Mouse (Mus musculus) lung, embryonic 14.5 days (tissue): ENCODE data around the gene Mdp1. TPM values are rescaled to one million over a fixed set of nuclear protein-coding genes. Genes with fewer than 3 reads are reported as not detected.

ENCODE experiments used
- ATAC-seq: fragments of 200-750 bp; cut with Nextera tagmentation; 2 replicates; pipeline ENCODE4 v1.8.0; 2017; ENCODE audit warnings: mild to moderate bottlenecking, moderate TSS enrichment, moderate library complexity; ENCODE audit not compliant: insufficient read depth
- DNase-seq: peaks from one replicate; pipeline ENCODE4 v3.0.0-alpha.2; 2015
- H3K27ac ChIP-seq: fragments of 300-500 bp; sonication (generic); 2 replicates; pipeline ENCODE4 v1.5.1; 2014; ENCODE audit warnings: low read depth, mild to moderate bottlenecking, moderate library complexity
- H3K27me3 ChIP-seq: fragments of 300-500 bp; sonication (generic); 2 replicates; pipeline ENCODE4 v1.6.1; 2014; ENCODE audit warnings: low read length, control low read depth; ENCODE audit not compliant: insufficient read depth
- H3K36me3 ChIP-seq: fragments of 300-500 bp; sonication (generic); 2 replicates; pipeline ENCODE4 v1.6.1; 2014; ENCODE audit warnings: control low read depth; ENCODE audit not compliant: insufficient read depth
- H3K4me1 ChIP-seq: fragments of 300-500 bp; sonication (generic); 2 replicates; pipeline ENCODE4 v1.6.1; 2014; ENCODE audit warnings: antibody characterized with exemption, control low read depth; ENCODE audit not compliant: insufficient read depth
- H3K4me2 ChIP-seq: fragments of 300-500 bp; sonication (generic); 2 replicates; pipeline ENCODE4 v1.6.1; 2014; ENCODE audit warnings: mild to moderate bottlenecking
- H3K4me3 ChIP-seq: fragments of 300-500 bp; sonication (generic); 2 replicates; pipeline ENCODE4 v1.5.1; 2014; ENCODE audit warnings: low read depth, low read length
- H3K9ac ChIP-seq: fragments of 300-500 bp; sonication (generic); 2 replicates; pipeline ENCODE4 v1.6.1; 2014
- H3K9me3 ChIP-seq: fragments of 300-500 bp; sonication (generic); 2 replicates; pipeline ENCODE4 v1.6.1; 2016; ENCODE audit warnings: low read depth, low read length, control low read depth
- CTCF ChIP-seq: IDR thresholded peaks from 2 replicates; pipeline ENCODE4 v1.5.1; 2016; ENCODE audit warnings: antibody characterized with exemption, low read depth
- WGBS: fragments of 180-500 bp; shearing (Covaris S2); extraction: QIAGEN DNeasy Blood & Tissue Kit; methylation state at CpG from one replicate; pipeline ENCODE4 v1.1.7; 2014; 5-methylcytosine and 5-hydroxymethylcytosine counted together
- polyA plus RNA-seq: library from polyadenylated mRNA; unstranded; fragments of >200 nt; fragmentation: Nextera tagmentation; extraction: Ambion mirVana; gene quantifications from 2 replicates; pipeline ENCODE4 v1.2.1, GENCODE M21; 2014

Gene Mdp1
- polyA plus RNA-seq, 1 experiment from 2014 or later, result 52.0 TPM

DNA sequence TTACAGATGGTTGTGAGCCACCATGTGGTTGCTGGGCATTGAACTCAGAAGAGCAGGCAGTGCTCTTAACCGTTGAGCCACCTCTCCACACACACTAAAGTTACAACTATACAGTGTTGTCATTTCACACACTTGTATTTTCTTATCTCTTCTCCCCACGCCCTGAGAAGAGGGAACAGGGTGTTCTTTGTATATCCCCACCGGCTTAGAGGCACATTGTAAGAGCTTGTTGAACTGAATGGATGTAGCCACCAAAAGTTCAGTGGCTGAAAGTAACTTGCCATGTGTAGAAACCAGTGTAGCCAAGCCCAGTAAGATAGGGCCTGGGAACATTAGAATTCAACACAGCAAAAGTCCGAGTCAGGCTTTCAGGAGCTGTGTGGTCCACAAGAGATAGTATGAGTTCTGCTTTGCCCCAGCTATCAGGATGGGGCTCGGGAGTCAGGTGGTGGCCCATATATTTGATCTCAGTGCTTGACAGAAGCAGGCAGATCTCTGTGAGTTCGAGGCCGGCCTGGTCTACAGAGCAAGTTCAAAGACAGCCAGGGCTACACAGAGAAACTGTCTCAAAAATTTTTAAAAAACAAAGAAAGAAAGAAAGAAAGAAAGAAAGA is 45.6 kb downstream of the Mdp1 start:
- Histone ChIP-seq H3K4me3 (no peak overlapping the region), H3K36me3 (no peaks in the 10 kb centered on the region), H3K27me3 (no peaks in the 10 kb centered on the region), H3K4me2 (no peak overlapping the region), H3K9me3 (no peaks in the 10 kb centered on the region), H3K9ac (no peak overlapping the region), H3K27ac (no peak overlapping the region), H3K4me1 (no peaks in the 10 kb centered on the region)
- WGBS, result 66% methylated on average over 7 of the region's 7 CpGs
- ATAC-seq (no peak), DNase-seq (no peak)
- no peak for TF ChIP-seq CTCF

DNA sequence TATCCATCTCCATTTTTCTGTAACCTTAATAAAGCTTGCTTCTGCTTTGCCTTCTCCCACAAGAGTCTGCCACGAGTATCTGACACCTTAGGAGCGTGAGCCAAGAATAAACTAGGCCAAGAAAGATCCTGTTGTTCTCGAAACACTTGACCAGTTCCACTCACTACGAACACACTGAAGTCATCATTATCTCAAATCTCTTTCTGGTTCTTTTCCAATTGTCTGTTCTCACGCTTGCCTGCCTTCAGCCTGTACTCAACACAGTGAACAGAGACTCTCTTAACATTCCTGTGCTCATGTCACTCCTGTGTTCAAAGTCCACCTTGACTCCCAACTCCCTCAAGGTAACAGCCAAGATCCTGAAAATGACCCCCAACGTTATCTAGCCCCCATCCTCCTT is 47.0 kb downstream of the Mdp1 start:
- DNase-seq, result no peak
- Histone ChIP-seq H3K27ac (no peak overlapping the region), H3K4me1 (no peaks in the 10 kb centered on the region), H3K4me2 (no peak overlapping the region), H3K9me3 (no peaks in the 10 kb centered on the region), H3K36me3 (peaks cover 10% of the 10 kb centered on the region), H3K4me3 (no peak overlapping the region), H3K9ac (no peak overlapping the region), H3K27me3 (no peaks in the 10 kb centered on the region)
- 60% methylated on average over 6 of the region's 6 CpGs for WGBS
- TF ChIP-seq CTCF, result no peak
- ATAC-seq, result no peak

DNA sequence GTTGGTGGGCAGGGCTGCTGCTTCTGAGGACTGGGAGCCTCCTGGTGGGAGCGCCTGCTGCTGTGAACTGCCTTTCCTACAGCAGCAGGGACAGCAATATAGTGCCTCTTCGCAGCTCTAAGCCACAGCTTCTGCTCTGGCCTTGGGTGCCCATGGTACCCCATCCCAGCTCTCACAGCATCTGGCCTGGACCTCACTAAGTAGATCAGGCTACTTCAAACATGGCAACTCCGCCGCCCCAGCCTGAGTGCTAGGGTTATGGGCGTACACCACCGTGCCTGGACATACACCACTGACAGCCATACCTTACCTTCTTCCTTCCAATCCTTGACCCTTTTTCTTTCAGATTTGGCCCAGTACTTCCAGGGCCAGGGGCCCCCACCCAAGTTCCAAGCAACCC is 52.0 kb downstream of the Mdp1 start:
- Histone ChIP-seq H3K4me3 (no peak overlapping the region), H3K27me3 (no peaks in the 10 kb centered on the region), H3K4me2 (no peak overlapping the region), H3K9ac (no peak overlapping the region), H3K27ac (no peak overlapping the region), H3K36me3 (peaks cover 40% of the 10 kb centered on the region), H3K9me3 (no peaks in the 10 kb centered on the region), H3K4me1 (0 out of 2 replicates have a peak, but pooled peaks cover 4% of the 10 kb centered on the region)
- ATAC-seq (no peak), DNase-seq (no peak)
- 93% methylated on average over 6 of the region's 6 CpGs for WGBS
- no peak for TF ChIP-seq CTCF

Other genes with a start within 250 kb of the Mdp1 start
- gene Dhrs4, start 181.8 kb downstream of the Mdp1 start, polyA plus RNA-seq, result 66.6 and 68.6 TPM in 2 replicates
- gene Carmil3, start 169.9 kb downstream of the Mdp1 start, polyA plus RNA-seq, result 2.8 and 3.1 TPM in 2 replicates
- 0.15 and 0.25 TPM in 2 replicates for gene Cpne6, start 150.1 kb downstream of the Mdp1 start, polyA plus RNA-seq
- gene Nrl, start 135.5 kb downstream of the Mdp1 start, polyA plus RNA-seq, result not detected in 2 replicates
- 52.1 and 55.4 TPM in 2 replicates for gene Pck2, start 120.2 kb downstream of the Mdp1 start, polyA plus RNA-seq
- gene Dcaf11, start 100.5 kb downstream of the Mdp1 start, polyA plus RNA-seq, result 53.9 and 62.3 TPM in 2 replicates
- 1.2 and 1.6 TPM in 2 replicates for gene A730061H03Rik, start 100.1 kb downstream of the Mdp1 start, polyA plus RNA-seq
- 0.76 and 1.7 TPM in 2 replicates for gene Fitm1, start 84.9 kb downstream of the Mdp1 start, polyA plus RNA-seq
- 139 and 142 TPM in 2 replicates for gene Psme1, start 82.4 kb downstream of the Mdp1 start, polyA plus RNA-seq
- 2.1 and 2.4 TPM in 2 replicates for gene Emc9, start 75.2 kb downstream of the Mdp1 start, polyA plus RNA-seq
- gene Psme2, start 69.4 kb downstream of the Mdp1 start, polyA plus RNA-seq, result 228 and 242 TPM in 2 replicates
- gene Rnf31, start 68.8 kb downstream of the Mdp1 start, polyA plus RNA-seq, result 14.4 and 16.9 TPM in 2 replicates
- gene Irf9, start 56.9 kb downstream of the Mdp1 start, polyA plus RNA-seq, result 8.9 and 9.0 TPM in 2 replicates
- 8.5 and 14.2 TPM in 2 replicates for gene Rec8, start 42.5 kb downstream of the Mdp1 start, polyA plus RNA-seq
- gene Ipo4, start 24.6 kb downstream of the Mdp1 start, polyA plus RNA-seq, result 97.5 and 115 TPM in 2 replicates
- gene Gm49378, start 22.6 kb downstream of the Mdp1 start, polyA plus RNA-seq, result 2.1 TPM in 2 replicates
- gene Tm9sf1, start 16.7 kb downstream of the Mdp1 start, polyA plus RNA-seq, result 111 and 122 TPM in 2 replicates
- gene Tssk4, start 10.3 kb downstream of the Mdp1 start, polyA plus RNA-seq, result 0.89 and 1.1 TPM in 2 replicates
- gene Gmpr2, start 11.4 kb upstream of the Mdp1 start, polyA plus RNA-seq, result 58.4 and 59.4 TPM in 2 replicates
- 556 and 577 TPM in 2 replicates for gene Nedd8, start 11.6 kb upstream of the Mdp1 start, polyA plus RNA-seq
- 53.3 and 58.0 TPM in 2 replicates for gene Tinf2, start 21.3 kb upstream of the Mdp1 start, polyA plus RNA-seq
- 0.89 and 1.3 TPM in 2 replicates for gene Tgm1, start 53.4 kb upstream of the Mdp1 start, polyA plus RNA-seq
- gene Rabggta, start 61.8 kb upstream of the Mdp1 start, polyA plus RNA-seq, result 25.6 and 29.5 TPM in 2 replicates
- gene Dhrs1, start 85.2 kb upstream of the Mdp1 start, polyA plus RNA-seq, result 76.7 and 79.9 TPM in 2 replicates
- gene Nop9, start 85.2 kb upstream of the Mdp1 start, polyA plus RNA-seq, result 48.7 and 50.6 TPM in 2 replicates
- gene Cideb, start 98.0 kb upstream of the Mdp1 start, polyA plus RNA-seq, result 0.36 and 0.38 TPM in 2 replicates
- gene Ltb4r2, start 100.9 kb upstream of the Mdp1 start, polyA plus RNA-seq, result 0.19 and 0.70 TPM in 2 replicates
- gene Ltb4r1, start 105.5 kb upstream of the Mdp1 start, polyA plus RNA-seq, result 0.31 and 0.64 TPM in 2 replicates
- gene Adcy4, start 123.6 kb upstream of the Mdp1 start, polyA plus RNA-seq, result 11.6 and 14.1 TPM in 2 replicates
- 42.5 and 51.4 TPM in 2 replicates for gene Ripk3, start 128.4 kb upstream of the Mdp1 start, polyA plus RNA-seq
- 58.8 and 66.1 TPM in 2 replicates for gene Nfatc4, start 162.6 kb upstream of the Mdp1 start, polyA plus RNA-seq
- 18.7 and 19.4 TPM in 2 replicates for gene Nynrin, start 193.5 kb upstream of the Mdp1 start, polyA plus RNA-seq
- gene Cbln3, start 223.9 kb upstream of the Mdp1 start, polyA plus RNA-seq, result 1.4 and 1.9 TPM in 2 replicates
- gene Khnyn, start 224.4 kb upstream of the Mdp1 start, polyA plus RNA-seq, result 11.0 and 13.7 TPM in 2 replicates
- 44.3 and 47.2 TPM in 2 replicates for gene Sdr39u1, start 239.8 kb upstream of the Mdp1 start, polyA plus RNA-seq